Comparison of ENCODE assay signal across 22 mouse cellular contexts in the genomic region with DNA sequence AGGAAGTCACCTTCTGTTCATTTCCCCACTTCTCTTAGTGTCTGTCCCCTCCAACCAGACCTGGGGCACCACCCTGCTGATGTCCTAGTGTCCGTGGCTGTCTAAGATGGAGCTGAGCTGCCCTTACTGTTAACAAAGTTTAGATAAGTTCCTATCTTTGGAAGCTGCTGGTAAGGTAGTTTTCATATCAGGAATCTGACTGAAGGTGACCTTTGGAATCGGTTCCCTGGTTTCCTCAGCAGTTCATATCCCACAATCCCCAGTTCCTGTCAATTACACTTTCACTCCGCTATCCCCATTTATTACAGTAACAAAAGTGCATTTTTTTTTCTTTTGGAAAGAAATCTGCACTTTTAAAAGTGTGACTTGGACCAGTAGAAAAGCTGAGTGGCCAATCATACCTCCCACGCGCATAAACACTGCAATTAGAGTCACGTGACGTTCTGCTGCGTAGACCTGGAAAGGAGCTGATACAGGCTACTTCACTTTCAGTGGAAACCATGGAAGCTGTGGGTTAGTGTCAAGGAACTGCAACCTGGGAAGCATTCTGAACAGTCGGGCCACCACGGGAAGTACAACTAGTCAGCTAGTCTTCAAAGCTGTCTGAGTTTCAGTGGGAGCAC. TPM values are rescaled to one million over a fixed set of nuclear protein-coding genes. Genes with fewer than 3 reads are reported as not detected.
"Had no signal": no experiment of that assay in that cellular context is flagged by ENCODE, and none has a peak within 500 bp of the region (broad histone marks: within the 10 kb centered on the region; RNA-seq: fewer than 3 reads in every experiment).

No protein-coding gene starts in this region.

- H3K36me3 ChIP-seq: neural tube, embryonic 15.5 days; stomach, embryonic 15.5 days had no signal

- H3K4me3 ChIP-seq: neural tube, embryonic 15.5 days; stomach, embryonic 15.5 days had no signal

- H3K9me3 ChIP-seq: neural tube, embryonic 15.5 days; stomach, embryonic 15.5 days had no signal

- H3K4me1 ChIP-seq: neural tube, embryonic 15.5 days; stomach, embryonic 15.5 days had no signal

- H3K27ac ChIP-seq: neural tube, embryonic 15.5 days; stomach, embryonic 15.5 days; stomach, postnatal 0 days had no signal

- H3K9ac ChIP-seq: neural tube, embryonic 15.5 days; stomach, embryonic 15.5 days had no signal

- H3K4me2 ChIP-seq: neural tube, embryonic 15.5 days; stomach, embryonic 15.5 days had no signal

- DNase-seq: retina, postnatal 1 day; right cerebral cortex, adult 18-20 months; right cerebral cortex, postnatal 14 days; right cerebral cortex, postnatal 25 days; right cerebral cortex, postnatal 4 days; spleen, adult 18-20 months; thymus, adult 18-20 months; thymus, adult 2 months; thymus, postnatal 14 days; thymus, postnatal 25 days; thymus, postnatal 36 days; thymus, postnatal 4 days had no signal

- H3K27me3 ChIP-seq: neural tube, embryonic 15.5 days; stomach, embryonic 15.5 days had no signal

RNA-seq across cellular contexts. Expression of a gene that starts 24.9 kb away (rescaled TPM):
- polyA plus RNA-seq: neural tube, embryonic 14.5 days; neural tube, embryonic 15.5 days; small intestine, adult 2 months; spleen, adult 2 months; stomach, embryonic 14.5 days; stomach, embryonic 15.5 days; stomach, embryonic 16.5 days; stomach, postnatal 0 days; thymus, adult 2 months; thymus, postnatal 0 days; urinary bladder, adult 2 months had no signal
